Mouse (Mus musculus) layer of hippocampus, adult 11-12 months (tissue): Measurements from ENCODE around the gene Fbxl2.
A peak's percentile ranks its signal among the peaks of the same experiment; 100 is the strongest.

Experiments used
- DNase-seq: peaks from one replicate; pipeline ENCODE4 v3.0.0; 2022; ENCODE audit warnings: low spot score

Fbxl2 gene

DNA sequence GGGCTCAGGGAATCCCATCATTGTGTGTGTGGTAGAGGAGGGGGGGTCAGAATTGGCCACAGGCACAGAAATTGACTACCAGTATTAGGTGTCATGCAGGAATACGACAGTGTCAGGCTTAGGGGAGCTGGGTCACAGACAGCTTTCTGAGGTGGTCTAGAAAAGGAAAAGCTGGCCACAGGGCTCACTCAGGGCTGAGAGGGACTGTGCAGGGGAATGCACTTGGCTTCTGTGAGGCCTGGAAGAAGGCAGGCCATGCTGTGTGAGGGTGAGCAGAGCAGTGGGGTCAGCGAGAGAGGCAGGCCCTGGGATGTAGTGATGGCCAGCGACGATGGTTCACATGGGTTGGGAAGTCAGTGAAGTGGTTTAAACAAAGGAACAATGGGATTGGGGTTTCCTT, 72.1 kb downstream of the Fbxl2 start:
- no peak for DNase-seq

- DNase-seq: no peak
These were observed 74.4 kb downstream of the Fbxl2 start for GRCm38 (mm10) chr9:113971615-113972014.

GRCm38 (mm10) chr9:113970041-113970440, 76.0 kb downstream of the Fbxl2 start:
- DNase-seq: no peak

- no peak for DNase-seq
These were observed 76.6 kb downstream of the Fbxl2 start for GRCm38 (mm10) chr9:113969399-113969798.

DNA sequence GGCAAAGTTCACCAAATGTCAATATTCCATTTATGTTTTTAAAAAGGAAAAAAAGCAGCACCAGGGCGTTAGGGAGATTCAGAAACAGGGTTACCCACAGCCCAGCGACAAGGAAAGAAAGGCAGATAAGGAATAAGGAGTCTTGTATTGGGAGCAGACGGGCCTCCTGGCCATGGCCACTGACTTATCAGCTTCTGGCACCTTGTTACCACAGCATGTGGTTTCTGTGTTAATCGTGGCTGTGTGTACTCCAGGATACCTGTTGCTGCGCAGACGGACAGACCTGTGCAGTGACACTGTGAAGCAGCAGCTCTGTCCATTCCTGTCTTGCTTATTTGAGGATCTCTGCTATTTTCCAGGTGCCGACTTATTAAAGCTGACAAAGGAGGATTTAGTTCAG, 77.0 kb downstream of the Fbxl2 start:
- no peak for DNase-seq

DNA sequence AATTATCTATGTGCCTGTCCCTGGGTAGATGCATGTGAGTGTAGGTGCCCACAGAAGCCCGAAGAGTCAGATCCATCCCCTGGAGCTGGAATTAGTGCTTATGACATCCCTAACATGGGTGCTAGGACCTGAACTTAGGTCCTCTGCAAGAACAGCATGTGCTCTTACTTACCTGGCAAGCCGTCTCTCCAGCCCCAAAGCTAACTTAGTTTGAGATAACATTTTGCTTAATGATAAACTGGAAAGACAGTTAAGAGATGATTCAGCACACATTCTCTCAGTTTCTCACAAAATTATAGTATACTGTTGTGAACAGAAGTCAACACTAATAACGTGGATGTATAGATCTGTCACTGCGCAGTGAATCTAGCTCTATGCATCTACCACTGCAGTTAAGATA, 79.2 kb downstream of the Fbxl2 start:
- DNase-seq: no peak

DNA sequence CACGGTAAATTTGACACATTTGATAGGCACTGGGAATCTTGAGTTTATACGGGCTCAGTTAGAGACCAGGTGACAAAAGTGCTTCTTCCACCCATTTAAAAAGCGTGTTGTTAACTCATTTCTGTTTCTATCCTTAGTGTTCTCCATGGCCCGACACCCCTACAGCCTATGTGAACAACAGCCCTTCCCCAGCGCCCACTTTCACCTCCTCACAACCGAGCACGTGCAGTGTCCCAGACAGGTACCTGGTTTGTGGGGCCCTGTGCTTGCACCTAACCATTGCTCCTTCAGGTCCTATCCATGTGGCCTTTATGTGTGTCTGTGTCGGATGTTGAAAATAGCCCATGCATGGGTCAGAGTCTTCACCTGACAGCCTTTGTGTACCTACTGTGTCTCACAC, 81.6 kb downstream of the Fbxl2 start:
- no peak for DNase-seq

DNA sequence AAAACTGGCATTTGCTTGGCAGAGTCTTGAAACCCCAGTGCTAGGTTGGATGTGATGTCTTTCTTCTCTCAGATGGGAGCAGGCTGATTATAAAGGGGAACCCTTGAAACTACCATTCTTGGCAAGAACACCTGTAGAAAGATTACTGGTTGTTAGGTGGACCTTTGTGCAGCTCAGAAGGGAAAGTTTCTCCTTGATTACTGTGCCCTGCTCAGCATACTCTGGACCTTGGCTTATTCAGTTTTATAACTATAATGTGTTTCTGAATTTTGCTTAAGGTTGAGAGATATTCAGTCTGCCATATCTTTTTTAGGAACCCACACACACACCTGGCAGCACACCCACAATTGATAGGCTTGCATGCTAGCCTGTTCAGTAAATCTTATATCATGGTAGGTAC, 82.3 kb downstream of the Fbxl2 start:
- DNase-seq: no peak

GRCm38 (mm10) chr9:113957777-113958176, 88.2 kb downstream of the Fbxl2 start:
- DNase-seq: no peak

DNA sequence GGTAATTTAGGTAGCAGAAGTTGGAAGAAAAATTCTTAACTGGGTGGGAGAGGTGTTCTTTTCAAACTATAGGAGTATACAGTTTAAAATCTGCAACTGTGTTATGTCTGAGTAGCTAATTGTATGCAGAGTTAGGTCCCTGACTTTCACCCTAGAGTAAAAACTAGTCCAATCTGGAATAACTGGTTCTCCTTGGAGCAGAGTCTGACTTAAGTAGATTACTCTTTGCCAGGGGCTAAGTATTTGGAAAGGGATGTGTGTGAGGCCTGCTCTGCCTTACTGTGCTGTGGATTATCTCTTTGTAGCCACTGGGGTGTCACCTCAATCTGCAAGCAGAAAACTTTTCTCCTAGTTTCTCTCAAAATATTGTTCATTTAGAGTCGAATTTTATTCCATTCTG, 98.8 kb downstream of the Fbxl2 start:
- no peak for DNase-seq

DNA sequence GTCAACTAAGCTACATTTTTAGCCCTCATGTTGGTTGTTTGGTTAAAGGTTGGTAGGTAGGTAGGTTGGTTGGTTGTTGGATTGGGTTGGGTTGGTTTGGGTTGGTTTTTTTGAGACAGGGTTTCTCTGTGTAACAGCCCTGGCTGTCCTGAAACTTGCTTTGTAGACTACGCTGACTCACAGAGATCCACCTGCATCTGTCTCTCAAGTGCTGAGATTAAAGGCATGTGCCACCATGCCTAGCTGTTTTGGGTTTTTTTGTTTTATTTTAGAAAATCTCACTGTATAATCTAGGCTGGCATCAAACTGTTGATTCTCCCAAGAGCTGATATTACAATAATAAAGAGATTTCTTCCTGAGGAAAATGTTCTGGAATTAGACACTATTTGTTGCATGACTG, 102.6 kb downstream of the Fbxl2 start:
- no peak for DNase-seq

DNA sequence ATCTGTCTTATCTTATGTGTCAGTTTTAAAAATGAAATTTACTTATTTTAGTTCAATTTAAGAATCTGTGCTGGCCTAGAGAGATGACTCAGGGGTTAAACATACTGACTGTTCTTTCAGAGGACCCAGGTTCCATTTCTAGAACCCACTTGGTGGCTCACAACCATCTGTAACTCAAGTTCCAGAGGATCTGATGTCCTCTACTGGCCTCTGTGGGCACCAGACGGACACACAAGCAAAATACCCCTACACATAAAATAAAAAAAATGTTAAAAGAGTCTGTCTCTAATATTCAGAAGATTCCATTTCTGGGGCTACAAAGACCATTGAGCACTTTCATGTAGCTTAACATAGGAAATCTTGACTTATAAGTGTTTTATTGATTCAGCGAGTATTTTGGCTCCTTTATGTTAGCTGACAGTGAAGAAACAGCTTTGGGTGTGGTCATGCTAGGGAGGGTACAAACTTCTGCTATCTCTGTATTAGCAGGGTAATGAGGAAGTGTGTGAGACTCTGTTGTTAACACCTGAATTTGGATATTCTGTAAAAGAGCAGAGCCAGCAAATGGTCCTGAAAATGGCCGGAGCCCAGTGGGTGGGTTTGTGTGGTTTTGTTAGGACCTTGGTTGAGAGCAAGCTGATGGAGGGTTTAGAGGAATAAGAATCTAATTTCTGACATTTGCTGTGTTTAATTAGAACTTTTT, 104.7 kb downstream of the Fbxl2 start:
- DNase-seq: no peak

- no peak for DNase-seq
These were observed 106.7 kb downstream of the Fbxl2 start for GRCm38 (mm10) chr9:113939063-113939850.

DNA sequence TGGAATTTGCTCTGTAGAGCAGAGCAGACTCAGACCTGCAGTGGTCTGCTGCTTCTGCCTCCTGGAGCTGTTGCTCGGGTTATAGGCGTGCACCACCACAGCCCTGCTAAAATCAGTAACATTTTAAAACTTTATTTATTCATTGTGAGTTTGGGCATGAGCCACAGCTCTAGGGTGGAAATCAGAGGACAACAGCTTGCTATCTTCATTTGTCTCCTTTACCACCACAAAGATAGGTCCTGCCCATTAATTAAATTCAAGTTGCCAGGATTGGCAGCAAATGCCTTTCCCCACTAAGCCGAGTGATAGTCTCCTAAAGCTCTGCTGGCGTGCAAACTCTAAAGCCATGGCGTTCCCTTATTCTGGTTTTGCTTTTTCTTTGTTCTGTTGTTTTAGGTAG, 110.4 kb downstream of the Fbxl2 start:
- no peak for DNase-seq

GRCm38 (mm10) chr9:113932501-113932900, 113.5 kb downstream of the Fbxl2 start:
- no peak for DNase-seq

DNA sequence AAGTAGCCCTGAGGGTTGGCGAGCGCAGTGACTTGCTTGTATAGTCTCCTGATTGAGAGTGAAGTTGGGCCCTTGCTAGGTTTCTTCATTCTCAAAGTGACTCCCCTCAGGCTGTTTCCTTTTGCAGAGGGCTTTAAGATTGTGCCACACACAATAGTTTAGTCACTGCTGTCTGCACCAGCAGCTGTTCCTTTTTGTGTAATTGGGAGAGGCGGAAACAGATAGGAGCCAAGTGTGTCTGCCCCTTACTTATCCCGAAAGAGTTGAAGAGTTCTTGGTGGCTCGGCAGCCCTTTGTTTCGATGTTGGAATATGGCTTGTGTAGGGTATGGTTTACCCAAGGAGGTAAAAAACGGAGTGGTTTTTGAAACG, 113.9 kb downstream of the Fbxl2 start:
- DNase-seq: no peak

GRCm38 (mm10) chr9:113931375-113932099, 114.5 kb downstream of the Fbxl2 start:
- DNase-seq: no peak

GRCm38 (mm10) chr9:113930534-113931374, 115.2 kb downstream of the Fbxl2 start, which contains the start of gene Ubp1:
Gene Ubp1 (plus strand): TSS chr9:113930934.
- DNase-seq: peak; percentile 98

DNA sequence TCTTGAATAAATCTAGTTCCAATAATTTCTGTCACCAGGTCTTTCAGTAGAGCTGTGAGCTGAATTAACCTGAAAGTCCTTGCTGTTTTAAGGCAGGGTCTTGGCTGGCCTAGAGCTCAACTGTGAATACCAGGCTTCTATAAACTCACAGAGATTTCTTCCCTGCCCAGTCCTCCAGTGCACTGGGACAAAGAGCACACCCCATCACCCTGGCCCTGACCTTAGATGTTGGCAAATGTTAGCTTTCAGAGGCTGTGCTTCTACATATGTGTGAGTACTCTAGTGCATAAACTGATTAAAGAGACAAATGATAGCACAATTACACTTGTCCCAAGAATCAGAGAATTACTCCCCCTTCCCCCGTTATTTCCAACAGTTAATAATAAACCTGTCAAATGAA, 116.3 kb downstream of the Fbxl2 start:
- no peak for DNase-seq

- no peak for DNase-seq
These were observed 117.4 kb downstream of the Fbxl2 start for GRCm38 (mm10) chr9:113928591-113928990.

DNA sequence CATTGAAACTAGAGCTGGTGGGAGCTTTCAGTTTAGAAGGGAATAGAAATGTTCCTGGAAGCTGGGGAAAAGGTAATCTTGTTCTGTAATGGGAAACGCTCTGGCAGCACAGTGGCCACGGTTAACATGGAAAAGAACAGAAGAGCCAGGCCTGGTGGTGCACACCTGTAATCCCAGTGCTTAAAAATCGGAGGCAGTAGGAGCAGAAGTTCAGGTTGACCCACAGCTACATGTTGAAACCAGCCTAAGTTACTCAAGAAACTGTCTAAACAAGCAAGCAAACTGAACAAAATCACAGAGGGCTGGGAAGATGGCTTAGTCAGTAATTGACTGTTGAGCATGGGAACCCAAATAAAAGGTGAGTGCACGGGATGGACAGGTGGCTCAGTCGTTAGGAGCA, 121.1 kb downstream of the Fbxl2 start:
- no peak for DNase-seq

- no peak for DNase-seq
These were observed 123.3 kb downstream of the Fbxl2 start for GRCm38 (mm10) chr9:113922677-113923076.
